Mouse (Mus musculus): ENCODE results near the gene Pdcd10. TPM values are rescaled to one million over a fixed set of nuclear protein-coding genes. Genes with fewer than 3 reads are reported as not detected.

Gene Pdcd10
- total RNA-seq, 4 experiments from 2014 or later, result 55.0 to 70.1 (median 56.8) TPM

GRCm38 (mm10) chr3:75474657-75475056 is 82.0 kb downstream of the Pdcd10 start:
- DNase-seq (ENCODE audit: low spot score in 2 of 2), result no peak

GRCm38 (mm10) chr3:75468154-75468553 is 88.5 kb downstream of the Pdcd10 start:
- DNase-seq (ENCODE audit: low spot score in 2 of 2), result no peak

Other genes starting within 250 kb of the Pdcd10 start
- 1 to 10 TPM in 1 of 4 experiments, under 1 TPM in 3; 0.43 to 1.2 (median 0.58) TPM for gene Wdr49, start 74.7 kb downstream of the Pdcd10 start, total RNA-seq (2022)
- gene Serpini1, start 691 bp upstream of the Pdcd10 start, total RNA-seq (2022), result 100 to 1,000 TPM; 245 to 339 (median 291) TPM
- not detected for gene Gm29133, start 191.3 kb upstream of the Pdcd10 start, total RNA-seq (2022)

Data from left cerebral cortex, adult 8-10 months (tissue).